Mouse (Mus musculus) kidney, adult 18-20 months (tissue): ENCODE results near the gene Atraid.

Source experiments
- DNase-seq: peaks from one replicate; pipeline ENCODE4 v3.0.0; 2021

Atraid gene

DNA sequence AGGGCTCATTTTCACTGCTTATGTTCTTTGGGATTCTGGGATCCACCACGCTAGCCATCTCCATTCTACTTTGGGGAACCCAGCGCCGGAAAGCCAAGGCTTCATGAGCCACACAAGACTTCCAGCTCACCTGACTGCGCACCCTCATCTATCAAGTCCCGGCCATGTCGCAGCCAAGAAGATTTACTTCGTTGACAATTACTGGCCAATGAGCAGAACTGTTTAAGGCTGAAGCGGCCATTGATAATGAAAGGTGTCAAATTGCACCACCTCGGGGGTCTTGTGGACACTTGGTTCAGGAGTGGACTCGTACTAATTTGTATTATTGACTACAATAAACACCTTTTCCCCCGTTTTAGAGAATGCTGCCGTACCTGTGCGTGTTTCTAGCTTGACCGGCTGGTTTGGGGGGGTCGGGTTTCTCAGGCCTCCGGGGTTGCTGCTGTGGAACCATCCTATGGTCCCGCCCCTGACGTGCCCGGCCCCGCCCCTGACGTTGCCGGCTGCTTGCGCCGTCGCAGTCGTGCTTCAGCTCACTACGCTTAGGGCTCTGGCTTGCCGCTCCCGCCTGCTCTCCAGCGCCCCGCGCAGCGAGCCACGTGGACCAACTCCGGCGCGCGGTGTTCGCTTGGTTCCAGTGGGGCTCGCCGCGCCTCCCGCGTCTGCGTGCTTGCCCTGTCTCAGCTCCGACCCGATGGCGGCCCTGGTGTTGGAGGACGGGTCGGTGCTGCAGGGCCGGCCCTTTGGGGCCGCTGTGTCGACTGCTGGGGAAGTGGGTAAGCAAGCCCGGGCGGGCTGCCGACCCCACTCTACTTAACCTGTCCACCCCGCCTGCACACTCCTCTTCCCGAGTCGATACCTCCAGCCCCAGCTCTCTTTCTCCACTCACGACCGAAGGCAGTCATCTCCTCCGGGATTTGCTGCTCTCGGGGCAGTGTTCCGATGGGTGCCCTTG, 6.4 kb downstream of the Atraid start, which contains the start of gene Cad:
Cad (plus strand) TSS at position 520 of the 955 bp plus-strand sequence.
- DNase-seq = peak; percentile 97

DNA sequence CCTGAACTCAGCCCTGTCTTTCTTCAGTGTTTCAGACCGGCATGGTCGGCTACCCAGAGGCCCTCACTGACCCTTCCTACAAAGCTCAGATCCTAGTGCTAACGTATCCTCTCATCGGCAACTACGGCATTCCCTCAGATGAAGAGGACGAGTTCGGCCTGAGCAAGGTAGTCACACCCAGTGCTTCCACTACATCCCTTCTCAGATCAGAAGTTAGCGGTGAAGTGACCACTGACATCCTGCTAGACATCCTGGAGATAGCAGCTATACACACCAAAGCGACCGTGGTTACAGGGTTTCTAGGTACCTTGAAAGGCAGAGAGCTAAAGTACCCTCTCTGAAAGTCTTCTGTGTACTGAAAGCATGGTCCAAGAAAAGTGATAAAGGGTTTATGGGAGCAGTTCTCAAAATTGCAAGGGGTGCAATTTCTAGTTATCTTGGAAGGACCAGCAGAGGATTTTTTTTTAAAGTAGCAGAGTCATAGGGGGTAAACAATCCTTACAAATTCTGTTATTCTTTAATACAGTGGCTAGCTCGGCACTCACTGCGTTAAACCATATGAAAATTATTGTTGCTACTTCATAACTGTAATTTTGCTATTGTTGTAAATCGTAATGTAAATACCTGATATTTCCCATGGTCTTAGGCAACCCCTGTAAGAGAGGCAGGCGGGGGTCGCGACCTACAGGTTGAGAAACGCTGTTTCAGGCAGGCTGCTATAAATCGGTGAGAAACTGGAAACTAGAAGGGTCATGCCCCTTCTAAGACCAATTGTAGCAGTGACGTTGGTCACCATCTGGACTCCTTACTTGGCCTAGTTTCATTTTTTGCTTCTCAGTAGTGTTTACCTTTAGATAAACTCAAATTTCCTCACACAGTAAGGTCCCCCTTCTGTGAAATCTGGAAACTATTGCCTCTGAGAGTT, 7.4 kb downstream of the Atraid start:
- DNase-seq = no peak

DNA sequence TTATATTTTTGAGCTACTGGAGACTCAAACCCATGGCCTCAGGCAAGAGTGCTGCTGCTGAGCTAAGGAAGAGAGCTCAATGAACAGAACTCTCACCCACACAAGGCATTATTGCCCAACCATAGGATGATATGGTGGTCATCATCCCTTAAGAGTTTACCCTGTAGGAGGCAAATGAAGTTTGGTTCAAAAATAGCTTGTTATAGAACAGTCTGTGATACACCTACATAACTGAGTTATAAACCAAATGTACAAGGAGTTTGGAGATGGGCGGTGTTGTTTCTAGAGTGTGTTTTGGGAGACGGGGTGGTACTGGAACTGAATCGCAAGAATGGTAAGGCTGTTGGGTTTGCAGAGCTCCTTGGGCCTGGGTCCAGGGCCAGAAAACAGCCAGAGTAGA, 21.7 kb downstream of the Atraid start:
- no peak for DNase-seq

DNA sequence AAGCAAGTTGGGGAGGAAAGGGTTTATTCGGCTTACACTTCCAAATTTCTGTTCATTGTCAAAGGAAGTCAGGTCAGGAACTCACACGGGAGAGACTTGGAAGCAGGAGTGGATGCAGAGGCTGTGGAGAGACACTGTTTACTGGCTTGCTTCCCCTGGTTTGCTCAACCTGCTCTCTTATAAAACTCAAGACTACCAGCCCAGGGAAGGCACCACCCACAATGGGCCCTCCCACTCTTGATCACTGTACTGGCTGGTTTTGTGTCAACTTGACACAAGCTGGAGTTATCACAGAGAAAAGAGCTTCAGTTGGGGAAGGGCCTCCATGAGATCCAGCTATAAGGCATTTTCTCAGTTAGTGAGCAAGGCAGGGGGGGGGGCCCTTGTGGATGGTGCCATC, 22.9 kb downstream of the Atraid start:
- DNase-seq = no peak

DNA sequence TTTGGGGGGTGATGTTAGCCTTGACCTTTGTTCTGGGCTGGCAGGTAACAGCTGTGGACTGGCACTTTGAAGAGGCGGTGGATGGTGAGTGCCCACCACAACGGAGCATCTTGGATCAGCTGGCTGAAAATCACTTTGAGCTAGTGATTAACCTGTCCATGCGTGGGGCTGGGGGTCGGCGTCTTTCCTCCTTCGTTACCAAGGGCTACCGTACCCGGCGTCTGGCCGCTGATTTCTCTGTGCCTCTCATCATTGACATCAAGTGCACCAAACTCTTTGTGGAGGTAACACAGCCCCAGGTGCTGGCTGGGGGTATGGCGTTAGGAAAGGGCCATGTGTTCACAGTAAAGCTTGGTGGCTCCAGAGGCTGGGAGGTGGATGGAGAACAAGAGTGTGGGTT, 23.7 kb downstream of the Atraid start:
- no peak for DNase-seq

DNA sequence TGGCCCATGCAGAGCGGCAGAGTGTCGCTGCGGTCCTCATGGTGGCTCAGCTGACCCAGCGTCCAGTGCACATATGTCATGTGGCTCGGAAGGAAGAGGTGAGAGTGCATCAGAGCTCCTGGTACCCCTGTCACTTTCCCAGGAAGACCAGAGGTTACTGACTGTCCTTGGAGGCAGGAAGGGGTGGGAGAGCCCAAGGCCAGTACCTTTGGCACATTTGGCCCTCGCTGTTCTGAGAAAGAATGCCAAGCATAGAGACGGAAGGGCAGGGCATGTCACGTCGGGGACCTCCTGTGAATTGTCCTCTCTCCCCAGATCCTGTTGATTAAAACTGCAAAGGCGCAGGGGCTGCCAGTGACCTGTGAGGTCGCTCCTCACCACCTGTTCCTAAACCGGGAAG, 25.1 kb downstream of the Atraid start:
- DNase-seq = no peak

DNA sequence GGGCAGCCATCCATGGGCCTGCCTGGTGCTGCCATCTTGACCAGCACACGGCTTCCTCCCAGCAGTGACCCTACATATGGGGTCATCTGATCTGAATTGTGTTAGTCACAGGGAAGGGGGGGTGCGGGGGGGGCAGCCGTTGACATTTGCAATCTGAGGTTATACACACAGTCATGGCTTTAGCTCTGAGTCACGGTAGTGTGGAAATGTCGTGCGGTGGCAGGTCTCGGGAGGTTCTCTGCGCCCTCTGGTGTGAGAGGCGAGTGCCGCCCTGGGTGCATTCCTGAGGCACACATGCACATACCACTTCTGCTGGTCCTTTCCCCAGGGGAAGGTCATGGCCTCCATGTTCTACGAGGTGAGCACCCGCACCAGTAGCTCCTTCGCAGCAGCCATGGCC, 28.2 kb downstream of the Atraid start:
- DNase-seq = no peak

DNA sequence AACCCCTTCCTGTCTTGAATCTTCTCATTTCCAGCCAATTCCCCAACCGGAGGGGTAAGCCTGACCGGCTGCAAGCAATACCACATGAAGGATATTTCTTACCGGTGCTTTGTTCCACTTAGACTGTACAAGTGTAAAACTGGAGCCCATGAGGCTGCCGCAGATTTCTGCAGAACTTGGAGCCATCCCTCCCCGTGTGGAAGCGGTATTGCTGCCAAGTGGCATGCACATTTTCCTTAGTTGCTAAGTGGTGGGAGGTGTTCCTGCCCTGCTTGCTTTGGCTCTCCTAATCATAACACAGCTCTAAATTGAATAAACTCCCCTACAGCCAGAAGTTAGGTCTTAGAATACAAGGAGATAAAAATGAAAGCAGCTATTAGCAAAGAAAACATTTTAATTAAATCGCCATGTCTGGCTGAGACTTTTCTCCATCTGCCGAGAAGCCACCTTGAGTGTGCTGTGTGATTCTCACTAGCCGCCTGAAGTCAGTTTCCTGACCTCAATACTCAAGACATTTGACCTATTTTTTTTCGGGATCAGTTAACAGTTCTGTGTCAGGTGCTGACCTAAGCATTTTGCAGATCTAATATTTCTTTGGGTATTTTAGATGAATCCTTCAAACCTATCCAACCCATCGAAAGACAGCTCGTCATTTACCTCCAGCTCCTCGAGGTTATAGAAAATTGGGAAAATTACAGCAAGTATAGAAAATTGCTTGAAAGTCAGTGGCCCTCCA, 32.1 kb downstream of the Atraid start:
- no peak for DNase-seq

DNA sequence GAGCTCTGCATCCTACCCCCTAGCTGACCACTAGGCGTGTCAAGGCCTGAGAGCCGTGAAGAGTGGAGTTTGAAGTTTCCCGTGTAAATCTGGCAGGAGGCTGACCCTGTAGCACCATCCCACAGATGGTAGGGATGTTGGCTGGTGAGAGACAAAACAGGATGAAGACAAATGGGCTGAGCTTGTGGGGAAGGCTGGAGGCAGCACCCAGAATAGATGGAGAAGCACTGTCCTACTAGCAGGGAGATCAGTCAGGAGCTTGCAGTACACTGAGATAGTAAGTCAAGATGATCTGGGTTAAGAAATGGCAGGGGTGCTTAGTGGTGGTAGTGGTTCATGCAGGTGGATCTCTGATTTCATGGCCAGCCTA, 32.7 kb downstream of the Atraid start:
- DNase-seq = no peak

DNA sequence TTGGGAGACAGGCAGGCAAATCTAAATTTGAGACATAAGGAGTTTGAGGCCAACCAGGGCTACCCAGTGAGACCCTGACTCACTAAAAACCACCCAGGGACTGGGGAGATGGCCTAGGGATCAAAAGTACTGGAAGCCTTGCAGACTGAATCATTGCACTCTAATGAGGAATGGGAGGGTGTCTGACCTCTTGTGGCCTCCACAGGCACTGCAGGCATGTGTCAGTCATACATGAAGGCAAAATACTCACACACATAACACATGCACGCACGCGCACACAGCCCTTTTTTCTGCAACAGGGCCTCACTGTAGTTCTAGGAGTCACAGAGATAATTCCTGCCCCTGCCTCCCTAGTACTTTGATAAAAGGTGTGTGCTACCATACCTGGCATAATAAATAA, 33.3 kb downstream of the Atraid start:
- DNase-seq = peak; percentile 43

DNA sequence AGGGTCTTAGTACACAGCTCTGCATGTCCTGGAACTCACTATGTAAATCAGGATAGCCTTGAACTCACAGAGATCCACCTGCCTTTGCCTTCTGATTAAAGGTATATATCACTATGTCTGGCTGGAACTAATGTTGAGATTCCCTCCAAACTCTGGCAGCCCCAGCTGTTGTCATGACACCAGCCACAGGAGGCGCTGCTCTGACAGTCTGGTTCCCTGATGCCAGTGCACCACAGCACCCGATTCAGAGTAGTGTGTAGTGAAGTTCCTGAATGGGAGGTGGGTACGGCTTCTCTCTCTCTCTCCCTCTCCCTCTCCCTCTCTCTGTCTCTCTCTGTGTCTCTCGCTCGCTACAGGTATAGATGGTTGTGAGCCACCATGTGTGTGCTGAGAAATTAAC, 34.2 kb downstream of the Atraid start:
- peak; percentile 68 for DNase-seq

DNA sequence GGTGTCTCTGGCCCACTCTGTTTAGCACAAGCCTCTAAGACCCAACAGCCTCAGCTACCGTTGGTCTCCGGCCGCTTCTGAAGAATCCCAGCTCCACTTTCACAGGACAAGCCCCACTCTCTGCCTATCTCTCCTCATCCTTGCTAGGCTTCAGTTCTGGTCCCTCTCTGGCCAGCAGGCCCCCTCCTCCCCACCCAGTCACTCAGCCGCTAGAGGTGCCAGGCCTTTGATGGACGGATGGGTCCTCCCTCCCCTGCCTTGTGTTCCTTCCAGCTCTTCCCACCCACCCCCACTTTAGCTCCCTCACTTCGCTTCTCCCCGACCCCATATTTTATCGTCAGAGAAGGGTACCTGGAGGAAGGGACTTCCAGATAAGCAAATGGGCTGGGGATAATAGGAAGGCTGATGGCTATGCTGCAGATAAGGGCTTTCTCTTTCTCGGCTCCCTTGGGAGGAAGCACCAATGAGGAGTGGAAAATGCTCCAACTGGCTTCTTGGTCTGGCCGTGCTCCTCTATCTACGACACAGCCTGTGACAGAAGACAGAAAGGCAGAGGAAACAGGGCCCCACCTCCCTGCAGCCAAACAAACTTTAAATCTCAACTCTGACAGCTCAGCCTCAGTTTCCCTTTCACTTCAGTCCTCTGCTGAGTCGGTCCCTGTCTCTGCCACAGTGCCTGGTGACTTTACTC, 35.0 kb downstream of the Atraid start:
- peak; percentile 19 for DNase-seq

DNA sequence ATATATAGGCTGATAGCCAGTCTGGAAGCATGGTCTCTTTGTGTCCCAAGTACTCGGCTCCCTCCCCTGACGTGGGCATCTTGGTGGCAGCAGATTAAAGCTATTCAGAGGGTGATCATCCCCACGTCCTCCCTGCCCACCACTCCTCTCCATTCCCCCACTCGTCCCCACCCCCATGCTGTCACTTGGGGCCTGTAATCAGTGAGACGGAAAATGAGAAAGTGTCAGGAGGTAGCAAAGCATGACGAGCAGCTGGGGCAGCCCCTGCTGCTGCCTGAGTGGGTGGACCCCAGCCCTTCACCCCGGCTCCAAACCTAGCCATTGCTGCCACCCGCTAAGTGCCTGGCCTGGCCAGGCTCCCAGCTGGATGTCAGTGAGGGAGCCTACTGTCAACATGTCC, 35.8 kb downstream of the Atraid start:
- DNase-seq = no peak

DNA sequence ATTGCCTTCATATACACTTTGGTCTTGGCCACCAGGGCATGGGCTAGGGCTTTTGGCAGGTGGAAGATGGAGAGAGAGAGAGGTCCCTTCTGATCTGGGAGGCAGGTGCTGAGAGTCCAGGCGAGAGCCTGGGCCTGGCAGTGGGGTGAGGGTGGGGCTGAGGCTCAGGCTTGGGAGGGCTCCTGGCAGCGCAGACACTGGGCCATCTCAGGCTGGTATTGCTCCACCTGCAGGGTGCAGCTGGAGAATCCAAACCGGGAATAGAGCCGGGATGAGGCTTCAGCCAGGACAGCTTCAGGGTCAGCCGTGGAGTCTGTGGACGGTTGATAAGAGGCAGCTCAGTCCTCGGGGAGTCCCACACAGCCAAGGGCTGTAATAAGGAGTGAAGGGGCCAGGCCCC, 38.5 kb downstream of the Atraid start:
- no peak for DNase-seq

DNA sequence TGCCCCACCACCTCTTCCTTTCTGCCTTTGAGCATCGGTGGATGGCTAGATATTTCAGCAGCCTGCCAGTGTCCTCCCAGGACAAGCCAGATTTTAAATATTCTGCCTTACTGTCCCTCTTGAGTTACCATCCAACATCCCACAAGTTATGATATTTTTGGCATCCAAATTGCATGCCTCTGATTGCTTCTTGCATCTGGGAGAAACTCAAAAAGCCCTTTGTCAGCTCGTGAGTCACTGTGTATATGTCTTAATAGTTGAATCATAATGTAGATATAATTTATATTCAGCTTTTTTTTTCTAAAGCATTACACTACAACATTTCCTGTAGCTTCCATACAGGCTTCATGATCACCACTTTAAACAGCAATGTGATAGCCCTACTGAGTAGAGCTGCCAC, 39.0 kb downstream of the Atraid start:
- no peak for DNase-seq

DNA sequence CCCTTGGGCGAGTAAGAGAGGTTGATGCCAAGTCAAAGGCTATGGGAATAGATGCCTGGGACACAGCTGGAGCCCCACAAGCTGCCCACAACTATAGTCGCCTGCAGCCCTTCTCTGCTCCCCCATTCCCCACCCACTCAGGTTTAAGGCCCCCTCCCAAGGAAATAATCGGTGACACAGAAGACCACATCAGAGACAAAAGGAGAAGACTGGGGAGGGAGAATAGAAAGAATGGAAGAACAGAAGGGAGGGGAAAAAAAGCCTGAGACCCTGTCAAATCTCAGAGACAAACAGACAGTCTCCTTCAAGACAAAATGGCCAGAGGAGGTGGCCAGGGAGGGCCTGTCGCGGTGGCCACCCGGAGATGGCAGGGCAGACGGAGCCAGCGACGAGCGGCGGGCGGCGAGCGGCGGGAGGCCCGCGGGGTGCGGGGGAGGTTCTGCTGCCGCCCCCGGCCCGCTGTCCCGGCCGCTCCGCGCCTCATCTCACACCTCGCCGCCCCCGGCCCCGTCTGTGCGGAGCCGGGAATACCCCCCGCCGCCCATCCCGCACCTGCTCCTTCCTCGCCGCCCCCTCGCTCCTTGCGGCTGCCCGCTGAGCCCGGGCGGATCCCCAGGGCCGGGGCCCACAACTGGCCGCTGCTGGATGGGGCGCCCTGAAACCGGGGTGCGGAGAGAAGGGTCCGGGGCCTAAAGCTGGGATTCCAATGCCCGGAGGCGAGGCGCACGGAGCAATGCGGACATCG, 44.3 kb downstream of the Atraid start:
- DNase-seq = no peak

DNA sequence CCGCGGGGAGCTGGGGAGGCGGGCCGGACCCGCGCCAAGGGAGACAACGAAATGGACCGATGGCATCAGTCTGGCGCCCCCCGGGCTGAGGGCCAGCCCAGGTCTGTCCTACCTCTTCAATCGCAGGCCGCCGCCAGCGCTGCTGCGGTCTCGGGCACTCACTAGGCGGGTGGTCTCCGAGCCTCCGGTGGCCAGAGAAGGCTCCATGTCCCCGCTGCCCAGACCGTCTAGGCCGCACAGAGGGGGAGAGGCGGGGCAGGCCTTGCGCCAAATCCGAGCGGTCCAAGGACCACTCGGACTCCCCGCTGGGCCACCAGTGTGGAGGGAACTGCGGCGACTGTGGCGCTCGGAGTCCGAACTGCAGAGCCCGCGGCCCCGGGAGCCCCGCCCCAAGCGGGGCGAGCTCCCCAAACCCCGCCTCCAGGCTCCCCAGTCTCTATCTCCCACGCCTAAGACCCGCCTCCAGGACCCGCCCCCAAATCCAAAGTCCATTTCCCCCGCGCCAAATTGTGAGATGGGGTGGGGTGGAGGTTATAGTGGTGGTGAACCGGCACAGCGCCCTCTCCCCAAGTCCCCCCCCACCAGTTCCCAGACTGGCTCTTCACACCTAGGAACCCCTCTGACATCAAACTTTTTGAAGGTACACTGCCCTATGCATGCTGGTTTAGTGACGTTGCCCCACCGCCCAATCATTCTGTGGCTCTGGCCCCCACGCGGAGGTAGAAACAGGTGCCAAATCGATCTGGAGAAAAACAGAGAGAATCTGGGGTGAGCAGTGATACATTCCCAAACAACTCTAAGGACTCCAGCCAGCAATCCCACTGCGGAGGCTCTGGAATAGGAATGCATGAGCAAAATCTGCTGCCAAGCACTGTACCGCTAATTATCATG, 45.3 kb downstream of the Atraid start:
- DNase-seq = peak; percentile 71

DNA sequence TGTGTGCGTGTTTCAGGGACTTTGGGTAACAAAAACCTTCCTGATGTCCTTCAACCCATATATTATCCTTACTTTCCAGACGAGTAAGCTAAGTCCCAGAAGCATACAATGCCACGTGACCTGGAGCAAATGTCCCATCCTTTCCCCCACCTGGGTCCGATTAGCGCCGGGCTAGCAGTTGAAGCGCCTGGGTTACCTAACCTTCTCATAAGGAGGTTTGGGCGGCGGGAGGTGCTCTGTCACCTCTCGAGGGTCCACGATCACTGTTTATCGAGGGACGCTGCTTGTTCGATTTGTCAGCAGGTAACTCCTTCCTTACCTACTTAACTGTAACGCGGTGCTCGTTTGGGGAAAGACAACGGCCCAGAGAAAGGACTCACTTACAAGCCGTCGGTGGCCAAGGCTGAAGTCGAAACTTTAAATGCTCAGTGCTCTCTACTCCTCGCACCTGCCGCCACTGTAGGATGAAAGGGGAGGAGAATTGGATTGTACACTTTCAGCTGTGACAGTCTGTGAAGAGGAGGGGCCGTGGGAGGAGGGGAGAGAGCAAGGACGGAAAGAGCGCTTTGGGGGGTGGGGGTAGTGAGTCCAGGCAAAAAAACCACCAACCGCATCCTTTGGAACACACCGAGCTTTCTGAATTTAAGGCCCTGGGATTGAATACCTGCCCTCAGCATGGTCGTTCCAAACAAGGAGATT, 46.1 kb downstream of the Atraid start:
- DNase-seq = peak; percentile 6

DNA sequence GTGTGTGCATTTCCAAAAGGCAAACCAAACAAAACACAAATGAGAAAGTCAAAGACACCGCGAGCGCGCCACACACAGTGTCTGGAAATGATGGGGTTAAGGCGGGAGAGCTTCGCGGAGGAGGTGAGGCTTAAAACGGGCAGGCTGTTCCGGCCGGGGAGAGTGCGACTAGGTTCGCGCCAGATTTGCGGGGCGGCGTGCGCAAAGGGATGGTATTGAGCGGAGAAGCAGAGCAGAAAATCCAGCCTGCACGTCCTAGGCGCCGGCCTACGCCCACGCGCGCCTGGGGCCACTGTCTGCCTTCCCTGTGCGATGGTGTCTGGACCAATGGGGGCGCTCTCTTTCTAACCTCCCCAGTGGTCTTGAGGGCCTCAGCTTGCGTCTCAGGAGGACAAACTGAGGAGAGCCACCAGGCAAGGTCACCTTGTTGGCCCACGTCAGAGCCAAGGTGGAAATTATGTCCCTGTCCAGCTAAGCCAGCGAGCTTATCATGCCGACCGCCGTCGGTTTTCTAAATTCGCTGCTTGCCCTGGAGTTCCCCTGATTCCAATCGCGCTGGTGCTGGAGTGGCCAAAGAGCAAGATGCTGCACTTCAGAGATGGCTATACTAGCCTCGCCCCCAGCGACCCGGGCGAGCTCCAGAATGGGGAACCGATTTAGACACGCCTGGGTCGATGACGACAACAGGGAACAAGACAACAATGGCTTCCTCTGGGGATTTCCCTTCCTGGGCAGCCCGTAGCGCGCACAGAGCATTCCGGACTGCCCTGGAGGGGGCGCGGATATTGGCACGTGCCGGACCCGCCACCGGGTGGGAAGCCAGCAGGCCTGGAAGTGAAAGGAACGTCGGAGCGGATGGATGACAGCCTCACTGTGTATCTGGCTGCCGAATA, 46.9 kb downstream of the Atraid start:
- peak; percentile 43 for DNase-seq
